Mouse (Mus musculus): Measurements from ENCODE around the gene Hist1h2bg. TPM values are rescaled to one million over a fixed set of nuclear protein-coding genes. Genes with fewer than 3 reads are reported as not detected.

Hist1h2bg gene
- total RNA-seq, 2 experiments from 2014 or later = 93.3 to 96.2 TPM

DNA sequence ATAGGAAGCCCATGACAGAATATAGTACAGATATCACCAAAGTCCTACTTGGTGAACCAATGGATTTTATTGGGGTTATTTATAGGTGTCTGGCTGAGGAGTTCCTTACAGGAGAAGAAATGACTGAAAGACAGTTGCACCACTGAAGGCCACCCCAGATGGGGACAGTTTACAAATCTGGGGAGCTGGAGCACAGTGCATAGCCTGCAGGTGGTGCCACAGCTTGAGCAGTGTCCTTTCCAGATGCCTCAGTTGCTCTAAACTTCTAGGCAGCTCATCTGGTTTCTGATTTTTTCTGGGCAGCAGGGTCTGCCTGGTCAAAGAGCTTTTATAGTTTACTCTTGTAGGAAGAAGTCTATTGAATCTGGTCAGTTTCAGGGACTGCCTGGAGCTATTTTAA is 38.6 kb downstream of the Hist1h2bg start:
- no peak for DNase-seq (ENCODE audit: low spot score in 2 of 2)

- DNase-seq (ENCODE audit: low spot score in 2 of 2) = no peak
These were observed 39.2 kb downstream of the Hist1h2bg start for GRCm38 (mm10) chr13:23610393-23610792.

DNA sequence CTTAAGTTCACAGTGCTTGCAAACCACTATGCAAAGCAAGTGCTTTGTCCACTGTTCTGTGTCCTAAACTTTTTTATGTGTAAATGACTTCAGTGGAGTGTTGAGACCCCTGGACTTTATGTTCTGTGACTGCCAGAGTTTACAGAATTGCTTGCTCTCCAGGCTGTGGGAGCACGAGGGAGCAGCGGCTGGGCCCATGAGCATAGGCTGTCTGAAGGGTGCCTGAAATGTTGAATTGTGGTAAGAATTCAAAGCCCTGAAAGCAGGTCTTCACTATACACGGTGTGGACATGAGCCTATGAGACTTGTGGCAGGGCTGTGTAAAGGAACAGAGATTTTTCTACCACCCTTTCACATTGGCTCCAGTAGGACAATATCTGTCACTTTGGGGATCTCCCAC is 40.4 kb downstream of the Hist1h2bg start:
- DNase-seq (ENCODE audit: low spot score in 2 of 2) = no peak

DNA sequence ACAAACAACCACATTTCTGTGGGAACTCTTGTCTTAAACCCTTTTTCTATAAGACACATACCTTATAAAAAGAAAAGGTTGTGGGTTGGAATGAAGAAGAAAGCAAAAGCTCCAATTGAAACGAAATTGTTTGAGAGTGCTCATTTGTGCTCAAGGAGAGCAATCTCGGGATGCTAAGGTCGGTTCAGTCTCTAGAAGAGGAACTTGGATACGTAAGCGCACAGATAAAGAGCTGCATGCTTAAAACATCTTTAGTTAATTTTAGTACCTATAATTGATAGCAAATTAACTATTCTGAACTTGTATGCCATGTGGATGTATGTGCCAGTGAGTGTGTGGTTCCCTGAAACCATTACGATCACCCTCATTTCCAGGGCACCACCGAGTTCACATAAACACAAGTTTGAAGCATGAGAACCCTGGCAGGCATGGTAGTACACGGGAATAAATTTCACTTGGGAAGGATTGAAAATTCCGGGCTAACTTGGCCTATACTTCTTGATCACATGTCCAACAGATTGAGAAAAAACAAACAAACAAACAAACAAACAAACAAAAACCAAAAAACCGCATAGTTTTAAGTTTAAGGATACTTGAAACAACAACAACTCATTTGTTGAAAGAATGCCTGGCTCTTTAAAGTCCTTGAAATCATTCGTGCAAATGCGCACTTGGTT is 49.0 kb downstream of the Hist1h2bg start:
- DNase-seq (ENCODE audit: low spot score in 2 of 2) = no peak

- peak; percentile 81 to 91 for DNase-seq (ENCODE audit: low spot score in 2 of 2)
These were observed 49.7 kb downstream of the Hist1h2bg start, which contains the start of gene Hist1h2be for GRCm38 (mm10) chr13:23620733-23621531. Gene Hist1h2be (minus strand): TSS chr13:23621124.

Small RNA genes within 50 kb of the gene (microRNA-seq; reads per million reads assigned to microRNA genes)
- gene Gm44297 = 0 reads per million in 2 experiments
- 0 reads per million in 2 experiments for gene Gm44359
- 0 reads per million in 2 experiments for gene Gm44394

Other genes with a start within 250 kb of the Hist1h2bg start
- gene Zfp322a, start 202.2 kb upstream of the Hist1h2bg start, total RNA-seq (2021) = 10 to 100 TPM; 34.9 to 39.8 TPM
- gene Abt1, start 147.5 kb upstream of the Hist1h2bg start, total RNA-seq (2021) = 1 to 10 TPM; 7.0 TPM
- gene Btn1a1, start 105.5 kb upstream of the Hist1h2bg start, total RNA-seq (2021) = not detected
- 1 to 10 TPM in 1 of 2 experiments, under 1 TPM in 1; 0.58 to 1.0 TPM for gene Btn2a2, start 82.5 kb upstream of the Hist1h2bg start, total RNA-seq (2021)
- 100 to 1,000 TPM; 253 to 315 TPM for gene Hist1h4h, start 40.3 kb upstream of the Hist1h2bg start, total RNA-seq (2021)
- gene Hist1h2af, start 37.5 kb upstream of the Hist1h2bg start, total RNA-seq (2021) = 10 to 100 TPM; 23.4 to 33.5 TPM
- gene Hist1h3g, start 36.0 kb upstream of the Hist1h2bg start, total RNA-seq (2021) = 10 to 100 TPM in 1 of 2 experiments, 1 to 10 TPM in 1; 3.7 to 12.5 TPM
- gene Hist1h2bh, start 28.0 kb upstream of the Hist1h2bg start, total RNA-seq (2021) = 1 to 10 TPM; 1.2 to 1.9 TPM
- gene Hist1h3f, start 27.3 kb upstream of the Hist1h2bg start, total RNA-seq (2021) = 10 to 100 TPM; 19.7 to 24.2 TPM
- gene Hist1h4f, start 19.7 kb upstream of the Hist1h2bg start, total RNA-seq (2021) = 100 to 1,000 TPM; 122 to 142 TPM
- gene Hist1h1d, start 18.1 kb upstream of the Hist1h2bg start, total RNA-seq (2021) = 1 to 10 TPM; 4.6 to 4.8 TPM
- 10 to 100 TPM; 60.0 to 69.0 TPM for gene Hist1h3e, start 9.0 kb upstream of the Hist1h2bg start, total RNA-seq (2021)
- gene Hist1h2ae, start 176 bp upstream of the Hist1h2bg start, total RNA-seq (2021) = 10 to 100 TPM; 10.3 TPM
- 10 to 100 TPM; 32.6 to 42.1 TPM for gene Hist1h2bf, start 2.8 kb downstream of the Hist1h2bg start, total RNA-seq (2021)
- 1 to 10 TPM; 1.1 to 9.9 TPM for gene Hist1h2ad, start 3.0 kb downstream of the Hist1h2bg start, total RNA-seq (2021)
- 10 to 100 TPM; 11.1 to 12.1 TPM for gene Hist1h3d, start 4.4 kb downstream of the Hist1h2bg start, total RNA-seq (2021)
- 100 to 1,000 TPM; 128 to 149 TPM for gene Hist1h4d, start 10.2 kb downstream of the Hist1h2bg start, total RNA-seq (2021)
- 1 to 10 TPM; 6.8 to 8.7 TPM for gene Hist1h2be, start 49.7 kb downstream of the Hist1h2bg start, total RNA-seq (2021)
- 10 to 100 TPM; 63.5 to 74.1 TPM for gene Hist1h1e, start 51.2 kb downstream of the Hist1h2bg start, total RNA-seq (2021)
- gene Hist1h2ac, start 112.6 kb downstream of the Hist1h2bg start, total RNA-seq (2021) = 1 to 10 TPM; 2.9 TPM
- gene Hist1h2bc, start 112.8 kb downstream of the Hist1h2bg start, total RNA-seq (2021) = 10 to 100 TPM; 37.1 to 42.7 TPM
- not detected for gene Hist1h1t, start 124.4 kb downstream of the Hist1h2bg start, total RNA-seq (2021)
- 100 to 1,000 TPM in 1 of 2 experiments, 10 to 100 TPM in 1; 94.6 to 106 TPM for gene Hist1h4c, start 127.1 kb downstream of the Hist1h2bg start, total RNA-seq (2021)
- gene Hfe, start 139.5 kb downstream of the Hist1h2bg start, total RNA-seq (2021) = 1 to 10 TPM; 3.4 to 5.4 TPM
- gene Hist1h1c, start 167.4 kb downstream of the Hist1h2bg start, total RNA-seq (2021) = 10 to 100 TPM; 64.6 to 74.5 TPM
- gene Hist1h3c, start 174.2 kb downstream of the Hist1h2bg start, total RNA-seq (2021) = 10 to 100 TPM; 11.9 to 12.2 TPM
- 10 to 100 TPM; 19.6 to 29.4 TPM for gene Hist1h2bb, start 175.3 kb downstream of the Hist1h2bg start, total RNA-seq (2021)
- 10 to 100 TPM; 27.5 to 46.6 TPM for gene Hist1h2ab, start 179.7 kb downstream of the Hist1h2bg start, total RNA-seq (2021)
- gene Hist1h3b, start 180.9 kb downstream of the Hist1h2bg start, total RNA-seq (2021) = 10 to 100 TPM; 26.7 to 45.4 TPM
- gene Hist1h4b, start 185.6 kb downstream of the Hist1h2bg start, total RNA-seq (2021) = 10 to 100 TPM; 57.3 to 79.4 TPM
- gene Hist1h4a, start 189.8 kb downstream of the Hist1h2bg start, total RNA-seq (2021) = 10 to 100 TPM; 51.4 to 65.1 TPM
- 10 to 100 TPM; 29.8 to 47.4 TPM for gene Hist1h3a, start 191.0 kb downstream of the Hist1h2bg start, total RNA-seq (2021)
- gene Hist1h1a, start 192.3 kb downstream of the Hist1h2bg start, total RNA-seq (2021) = 10 to 100 TPM; 22.8 to 32.9 TPM
- not detected for gene Trim38, start 198.5 kb downstream of the Hist1h2bg start, total RNA-seq (2021)
- gene Slc17a2, start 235.6 kb downstream of the Hist1h2bg start, total RNA-seq (2021) = under 1 TPM; 0.10 to 0.18 TPM

All from layer of hippocampus, postnatal 14 days (tissue).